In genomic region chr5:100007040-100007375, GRCm38 (mm10) we compare ENCODE assay signal across 13 mouse cellular contexts. TPM values are rescaled to one million over a fixed set of nuclear protein-coding genes. Genes with fewer than 3 reads are reported as not detected.
DNase-seq lines count a peak whose midpoint lies in the region; ATAC-seq and TF ChIP-seq lines count a peak whose summit lies in the region.
"Had no signal": no experiment of that assay in that cellular context is flagged by ENCODE, and none has a peak within 500 bp of the region (broad histone marks: within the 10 kb centered on the region; RNA-seq: fewer than 3 reads in every experiment).

No protein-coding gene starts in this region.

- ATAC-seq in embryonic facial prominence, embryonic 11.5 days (replicated peaks; ENCODE audit: insufficient number of reproducible peaks, low FRiP score, low TSS enrichment, low read depth): no peak
- ATAC-seq in lung, postnatal 0 days: no peak
- no peak for ATAC-seq in stomach, embryonic 15.5 days (ENCODE audit: insufficient read depth, low FRiP score, low read depth)

- H3K9me3 ChIP-seq in embryonic facial prominence, embryonic 11.5 days (replicated peaks; ENCODE audit: control insufficient read depth, low read length): no peaks in the 10 kb centered on the region
- H3K9me3 ChIP-seq in embryonic facial prominence, embryonic 10.5 days: no peaks in the 10 kb centered on the region
- no peaks in the 10 kb centered on the region for H3K9me3 ChIP-seq in lung, postnatal 0 days (ENCODE audit: low read length)
- H3K9me3 ChIP-seq in stomach, embryonic 15.5 days: no peaks in the 10 kb centered on the region
- H3K9me3 ChIP-seq: embryonic facial prominence, embryonic 15.5 days; hindbrain, embryonic 10.5 days; neural tube, embryonic 13.5 days had no signal

- no peaks in the 10 kb centered on the region for H3K27me3 ChIP-seq in embryonic facial prominence, embryonic 11.5 days (ENCODE audit: control insufficient read depth, insufficient read depth, low read length)
- H3K27me3 ChIP-seq in embryonic facial prominence, embryonic 10.5 days (replicated peaks; ENCODE audit: low read depth, poor library complexity, severe bottlenecking): no peaks in the 10 kb centered on the region
- H3K27me3 ChIP-seq in lung, postnatal 0 days (replicated peaks; ENCODE audit: insufficient read depth, low read length): no peaks in the 10 kb centered on the region
- no peaks in the 10 kb centered on the region for H3K27me3 ChIP-seq in stomach, embryonic 15.5 days (replicated peaks)
- H3K27me3 ChIP-seq: embryonic facial prominence, embryonic 15.5 days; megakaryocyte, embryonic 14.5 days; neural tube, embryonic 13.5 days had no signal

- H3K27ac ChIP-seq in embryonic facial prominence, embryonic 11.5 days (replicated peaks; ENCODE audit: low read depth, low read length): no peak overlapping the region
- H3K27ac ChIP-seq in embryonic facial prominence, embryonic 10.5 days (replicated peaks): no peak overlapping the region
- H3K27ac ChIP-seq in lung, postnatal 0 days (ENCODE audit: low read length): no peak overlapping the region
- peak overlapping the region; percentile 75 for H3K27ac ChIP-seq in stomach, embryonic 15.5 days
- H3K27ac ChIP-seq: embryonic facial prominence, embryonic 15.5 days; hindbrain, embryonic 10.5 days; neural tube, embryonic 13.5 days had no signal

- 83% methylated on average over 4 of the region's 4 CpGs for WGBS in embryonic facial prominence, embryonic 11.5 days
- 83% methylated on average over 4 of the region's 4 CpGs for WGBS in embryonic facial prominence, embryonic 10.5 days
- 85% methylated on average over 4 of the region's 4 CpGs for WGBS in lung, postnatal 0 days
- 78% methylated on average over 4 of the region's 4 CpGs for WGBS in stomach, embryonic 15.5 days

- DNase-seq in embryonic facial prominence, embryonic 11.5 days (ENCODE audit: low spot score): peak; percentile 41
- DNase-seq in embryonic facial prominence, embryonic 10.5 days (ENCODE audit: low spot score): no peak
- DNase-seq in lung, postnatal 0 days (ENCODE audit: low spot score): no peak
- no peak for DNase-seq in lung, adult 18-20 months
- peak; percentile 32 for DNase-seq in embryo, embryonic 10 days (ENCODE audit: low spot score)
- no peak for DNase-seq in adrenal gland, postnatal 36 days
- no peak for DNase-seq in heart, postnatal 14 days
- DNase-seq: gastrocnemius, postnatal 14 days had no signal

- H3K36me3 ChIP-seq in embryonic facial prominence, embryonic 11.5 days (replicated peaks; ENCODE audit: control insufficient read depth, insufficient read depth, low read depth, low read length): no peaks in the 10 kb centered on the region
- H3K36me3 ChIP-seq in embryonic facial prominence, embryonic 10.5 days (replicated peaks): no peaks in the 10 kb centered on the region
- H3K36me3 ChIP-seq in lung, postnatal 0 days (ENCODE audit: insufficient read depth, low read length): no peaks in the 10 kb centered on the region
- H3K36me3 ChIP-seq in stomach, embryonic 15.5 days: no peaks in the 10 kb centered on the region
- H3K36me3 ChIP-seq: embryonic facial prominence, embryonic 15.5 days; hindbrain, embryonic 10.5 days; neural tube, embryonic 13.5 days had no signal

- no peak overlapping the region for H3K9ac ChIP-seq in embryonic facial prominence, embryonic 11.5 days (replicated peaks; ENCODE audit: low read length)
- H3K9ac ChIP-seq in lung, postnatal 0 days (replicated peaks; ENCODE audit: low read depth): no peak overlapping the region
- H3K9ac ChIP-seq in stomach, embryonic 15.5 days: no peak overlapping the region
- H3K9ac ChIP-seq: embryonic facial prominence, embryonic 15.5 days; neural tube, embryonic 13.5 days had no signal

- H3K4me2 ChIP-seq in embryonic facial prominence, embryonic 11.5 days (ENCODE audit: low read depth, low read length): no peak overlapping the region
- H3K4me2 ChIP-seq in lung, postnatal 0 days (replicated peaks; ENCODE audit: low read depth, low read length): no peak overlapping the region
- H3K4me2 ChIP-seq in stomach, embryonic 15.5 days: no peak overlapping the region
- H3K4me2 ChIP-seq: embryonic facial prominence, embryonic 15.5 days; neural tube, embryonic 13.5 days had no signal

- H3K4me1 ChIP-seq in embryonic facial prominence, embryonic 11.5 days (ENCODE audit: control insufficient read depth, insufficient read depth, low read length): no peaks in the 10 kb centered on the region
- H3K4me1 ChIP-seq in embryonic facial prominence, embryonic 10.5 days: no peaks in the 10 kb centered on the region
- no peaks in the 10 kb centered on the region for H3K4me1 ChIP-seq in lung, postnatal 0 days (ENCODE audit: insufficient read depth, low read depth, low read length)
- no peaks in the 10 kb centered on the region for H3K4me1 ChIP-seq in stomach, embryonic 15.5 days
- H3K4me1 ChIP-seq: embryonic facial prominence, embryonic 15.5 days; hindbrain, embryonic 10.5 days; neural tube, embryonic 13.5 days had no signal

- intact Hi-C loops in heart, postnatal 14 days (cut with DNase I): no loop called here

- TF ChIP-seq CTCF in lung, postnatal 0 days (IDR thresholded peaks at IDR 0.05): peak; percentile 44

- TF ChIP-seq EP300 in lung, postnatal 0 days (IDR thresholded peaks at IDR 0.05): no peak

- H3K4me3 ChIP-seq in embryonic facial prominence, embryonic 11.5 days (ENCODE audit: low read depth, low read length): no peak overlapping the region
- H3K4me3 ChIP-seq in embryonic facial prominence, embryonic 10.5 days: no peak overlapping the region
- H3K4me3 ChIP-seq in lung, postnatal 0 days (ENCODE audit: low read depth, low read length): no peak overlapping the region
- no peak overlapping the region for H3K4me3 ChIP-seq in stomach, embryonic 15.5 days (replicated peaks)
- H3K4me3 ChIP-seq: embryonic facial prominence, embryonic 15.5 days; hindbrain, embryonic 10.5 days; megakaryocyte, embryonic 14.5 days; neural tube, embryonic 13.5 days had no signal

RNA-seq across cellular contexts. Expression of gene 4930524J08Rik, which starts 28.1 kb away (rescaled TPM):
- 2.6 and 3.3 TPM in 2 replicates for polyA plus RNA-seq in embryonic facial prominence, embryonic 11.5 days (2014; fragmentation: Nextera tagmentation; extraction: Ambion mirVana)
- 1.5 and 1.8 TPM in 2 replicates for polyA plus RNA-seq in embryonic facial prominence, embryonic 10.5 days (2016; fragmentation: Nextera tagmentation; extraction: Ambion mirVana)
- 3.0 and 3.4 TPM in 2 replicates for polyA plus RNA-seq in lung, postnatal 0 days (2015; fragmentation: Nextera tagmentation; extraction: Ambion mirVana)
- 1.7 and 1.8 TPM in 2 replicates for polyA plus RNA-seq in stomach, embryonic 15.5 days (2015; fragmentation: Nextera tagmentation; extraction: Ambion mirVana)
- total RNA-seq in adrenal gland, postnatal 36 days (2021): 1 to 10 TPM; 1.2 to 2.2 TPM
- 1 to 10 TPM in 1 of 2 experiments, under 1 TPM in 1; 0.50 to 1.5 TPM for total RNA-seq in heart, postnatal 14 days (2021)

RNA-seq across cellular contexts. Expression of gene Hnrnpd, which starts 28.3 kb away (rescaled TPM):
- 293 and 315 TPM in 2 replicates for polyA plus RNA-seq in embryonic facial prominence, embryonic 11.5 days (2014; fragmentation: Nextera tagmentation; extraction: Ambion mirVana)
- polyA plus RNA-seq in embryonic facial prominence, embryonic 10.5 days (2016; fragmentation: Nextera tagmentation; extraction: Ambion mirVana): 253 and 268 TPM in 2 replicates
- 44.0 and 51.4 TPM in 2 replicates for polyA plus RNA-seq in lung, postnatal 0 days (2015; fragmentation: Nextera tagmentation; extraction: Ambion mirVana)
- polyA plus RNA-seq in stomach, embryonic 15.5 days (2015; fragmentation: Nextera tagmentation; extraction: Ambion mirVana): 178 and 194 TPM in 2 replicates
- 100 to 1,000 TPM; 131 to 138 TPM for total RNA-seq in adrenal gland, postnatal 36 days (2021)
- total RNA-seq in heart, postnatal 14 days (2021): 100 to 1,000 TPM in 1 of 2 experiments, 10 to 100 TPM in 1; 93.8 to 101 TPM

RNA-seq across cellular contexts. Expression of gene Hnrnpdl, which starts 32.5 kb away (rescaled TPM):
- 270 and 281 TPM in 2 replicates for polyA plus RNA-seq in embryonic facial prominence, embryonic 11.5 days (2014; fragmentation: Nextera tagmentation; extraction: Ambion mirVana)
- polyA plus RNA-seq in embryonic facial prominence, embryonic 10.5 days (2016; fragmentation: Nextera tagmentation; extraction: Ambion mirVana): 214 and 235 TPM in 2 replicates
- polyA plus RNA-seq in lung, postnatal 0 days (2015; fragmentation: Nextera tagmentation; extraction: Ambion mirVana): 59.5 and 70.9 TPM in 2 replicates
- 136 and 149 TPM in 2 replicates for polyA plus RNA-seq in stomach, embryonic 15.5 days (2015; fragmentation: Nextera tagmentation; extraction: Ambion mirVana)
- 100 to 1,000 TPM; 109 to 118 TPM for total RNA-seq in adrenal gland, postnatal 36 days (2021)
- total RNA-seq in heart, postnatal 14 days (2021): 10 to 100 TPM; 60.9 to 70.1 TPM

RNA-seq across cellular contexts. Expression of gene Enoph1, which starts 32.8 kb away (rescaled TPM):
- polyA plus RNA-seq in embryonic facial prominence, embryonic 11.5 days (2014; fragmentation: Nextera tagmentation; extraction: Ambion mirVana): 52.9 and 59.0 TPM in 2 replicates
- 60.3 and 60.9 TPM in 2 replicates for polyA plus RNA-seq in embryonic facial prominence, embryonic 10.5 days (2016; fragmentation: Nextera tagmentation; extraction: Ambion mirVana)
- polyA plus RNA-seq in lung, postnatal 0 days (2015; fragmentation: Nextera tagmentation; extraction: Ambion mirVana): 27.9 and 29.6 TPM in 2 replicates
- polyA plus RNA-seq in stomach, embryonic 15.5 days (2015; fragmentation: Nextera tagmentation; extraction: Ambion mirVana): 41.2 and 46.2 TPM in 2 replicates
- total RNA-seq in adrenal gland, postnatal 36 days (2021): 10 to 100 TPM; 33.2 to 36.6 TPM
- total RNA-seq in heart, postnatal 14 days (2021): 1 to 10 TPM; 9.2 to 9.5 TPM

Comparison
In these comparisons a context has a peak if more than half of its experiments do, and no peak if none do; other contexts are left out.
1. DNase-seq: peak in embryonic facial prominence, embryonic 11.5 days (single experiment) and embryo, embryonic 10 days (single experiment); none in embryonic facial prominence, embryonic 10.5 days (single experiment), lung, postnatal 0 days (single experiment), lung, adult 18-20 months (0 of 2), adrenal gland, postnatal 36 days (0 of 2) and heart, postnatal 14 days (0 of 2).